Mouse (Mus musculus) intestine, embryonic 15.5 days (tissue): ENCODE measurements around the gene Creld2. TPM values are rescaled to one million over a fixed set of nuclear protein-coding genes. Genes with fewer than 3 reads are reported as not detected.

Experiments
- ATAC-seq: fragments of 200-750 bp; cut with Nextera tagmentation; 2 replicates; pipeline ENCODE4 v1.8.0; 2017; ENCODE audit warnings: moderate TSS enrichment, moderate library complexity
- H3K27ac ChIP-seq: fragments of 300-500 bp; sonication (generic); 2 replicates; pipeline ENCODE4 v1.5.1; 2015; ENCODE audit warnings: mild to moderate bottlenecking, inconsistent platforms
- H3K27me3 ChIP-seq: fragments of 300-500 bp; sonication (generic); replicated peaks from 2 replicates; pipeline ENCODE4 v1.6.1; 2015; ENCODE audit warnings: inconsistent platforms
- H3K36me3 ChIP-seq: fragments of 300-500 bp; sonication (generic); 2 replicates; pipeline ENCODE4 v1.6.1; 2015; ENCODE audit warnings: inconsistent platforms
- H3K4me1 ChIP-seq: fragments of 300-500 bp; sonication (generic); replicated peaks from 2 replicates; pipeline ENCODE4 v1.6.1; 2015; ENCODE audit warnings: inconsistent platforms
- H3K4me2 ChIP-seq: fragments of 300-500 bp; sonication (generic); replicated peaks from 2 replicates; pipeline ENCODE4 v1.6.1; 2015; ENCODE audit warnings: mild to moderate bottlenecking, inconsistent platforms
- H3K4me3 ChIP-seq: fragments of 300-500 bp; sonication (generic); replicated peaks from 2 replicates; pipeline ENCODE4 v1.5.1; 2015; ENCODE audit warnings: inconsistent platforms
- H3K9ac ChIP-seq: fragments of 300-500 bp; sonication (generic); 2 replicates; pipeline ENCODE4 v1.6.1; 2015; ENCODE audit warnings: inconsistent platforms
- H3K9me3 ChIP-seq: fragments of 300-500 bp; sonication (generic); 2 replicates; pipeline ENCODE4 v1.6.1; 2016; ENCODE audit warnings: inconsistent platforms
- WGBS: fragments of 180-500 bp; shearing (Covaris S2); methylation state at CpG from one replicate; pipeline ENCODE4 v1.1.7; 2015; 5-methylcytosine and 5-hydroxymethylcytosine counted together
- polyA plus RNA-seq: library from polyadenylated mRNA; unstranded; fragments of >200 nt; fragmentation: Nextera tagmentation; extraction: Ambion mirVana; gene quantifications from 2 replicates; pipeline ENCODE4 v1.2.1, GENCODE M21; 2015

The Creld2 gene
- polyA plus RNA-seq, 1 experiment from 2014 or later: 97.9 TPM

- no peak overlapping the region for H3K27ac ChIP-seq
- no peaks in the 10 kb centered on the region for H3K27me3 ChIP-seq
- H3K4me2 ChIP-seq: no peak overlapping the region
- H3K4me1 ChIP-seq: peaks cover 22% of the 10 kb centered on the region
- H3K9me3 ChIP-seq: no peaks in the 10 kb centered on the region
- 91% methylated on average over 7 of the region's 7 CpGs for WGBS
- ATAC-seq: no peak
- H3K4me3 ChIP-seq: no peak overlapping the region
- H3K9ac ChIP-seq: no peak overlapping the region
- H3K36me3 ChIP-seq: no peaks in the 10 kb centered on the region
These were observed 37.9 kb downstream of the Creld2 start for GRCm38 (mm10) chr15:88857361-88857760.

DNA sequence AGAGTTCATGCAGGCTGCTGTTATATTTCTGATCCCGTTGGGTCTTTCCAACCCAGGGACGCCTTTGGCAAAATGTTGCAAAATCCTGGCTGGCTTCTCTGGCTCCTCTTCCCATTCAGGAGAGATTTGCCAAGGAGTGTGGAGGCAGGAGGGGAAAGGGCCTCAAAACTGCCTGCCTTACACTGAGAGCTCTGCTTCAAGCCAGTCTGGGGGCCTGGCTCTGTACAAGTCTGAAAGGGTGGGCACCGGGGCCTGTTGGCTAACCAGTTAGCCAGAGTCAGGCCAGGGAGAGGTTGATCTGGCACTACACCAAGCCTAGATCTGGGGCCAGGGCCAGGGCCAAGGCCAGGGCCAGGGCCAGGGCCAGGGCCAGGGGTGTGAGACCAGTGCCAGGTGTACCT lies 38.7 kb downstream of the Creld2 start:
- Histone ChIP-seq H3K9me3 (no peaks in the 10 kb centered on the region), H3K4me3 (no peak overlapping the region), H3K4me2 (no peak overlapping the region), H3K27me3 (no peaks in the 10 kb centered on the region), H3K4me1 (peaks cover 21% of the 10 kb centered on the region), H3K36me3 (no peaks in the 10 kb centered on the region), H3K27ac (no peak overlapping the region), H3K9ac (no peak overlapping the region)
- no peak for ATAC-seq
- 86% methylated on average over 3 of the region's 3 CpGs for WGBS

DNA sequence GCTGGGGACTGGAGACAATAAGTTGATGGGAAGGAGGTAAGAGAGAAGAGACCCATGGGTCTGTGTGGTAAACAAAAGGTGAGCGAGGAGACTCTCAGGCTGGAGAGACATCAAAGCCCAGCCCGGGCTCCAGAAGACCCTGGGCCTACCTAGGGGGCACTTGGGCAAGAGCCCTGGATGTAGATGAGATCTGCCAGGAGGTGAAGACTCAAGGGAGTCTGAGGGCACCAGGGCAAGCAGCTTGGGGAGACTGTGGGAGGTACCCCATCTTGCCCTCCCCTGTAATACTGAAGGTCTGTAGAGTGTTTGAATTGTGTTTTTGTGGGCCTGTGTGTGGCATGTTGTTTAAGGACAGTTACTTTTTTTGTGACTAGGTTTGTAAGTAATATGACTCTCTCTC lies 39.3 kb downstream of the Creld2 start:
- 73% methylated on average over 2 of the region's 2 CpGs for WGBS

GRCm38 (mm10) chr15:88859206-88859970 lies 39.9 kb downstream of the Creld2 start:
- no peak overlapping the region for H3K27ac ChIP-seq
- WGBS: 69% methylated on average over 8 of the region's 8 CpGs
- H3K4me3 ChIP-seq: no peak overlapping the region
- H3K4me2 ChIP-seq: no peak overlapping the region
- H3K36me3 ChIP-seq: no peaks in the 10 kb centered on the region
- H3K9me3 ChIP-seq: no peaks in the 10 kb centered on the region
- no peak for ATAC-seq
- no peaks in the 10 kb centered on the region for H3K27me3 ChIP-seq
- peaks cover 20% of the 10 kb centered on the region for H3K4me1 ChIP-seq
- no peak overlapping the region for H3K9ac ChIP-seq

More for the DNA sequence above, 39.3 kb downstream of the Creld2 start:
- H3K9me3 ChIP-seq: no peaks in the 10 kb centered on the region
- H3K36me3 ChIP-seq: no peaks in the 10 kb centered on the region
- no peak overlapping the region for H3K4me3 ChIP-seq
- H3K4me2 ChIP-seq: no peak overlapping the region
- H3K27me3 ChIP-seq: no peaks in the 10 kb centered on the region
- ATAC-seq: no peak
- H3K9ac ChIP-seq: no peak overlapping the region
- H3K27ac ChIP-seq: no peak overlapping the region
- H3K4me1 ChIP-seq: peaks cover 21% of the 10 kb centered on the region

DNA sequence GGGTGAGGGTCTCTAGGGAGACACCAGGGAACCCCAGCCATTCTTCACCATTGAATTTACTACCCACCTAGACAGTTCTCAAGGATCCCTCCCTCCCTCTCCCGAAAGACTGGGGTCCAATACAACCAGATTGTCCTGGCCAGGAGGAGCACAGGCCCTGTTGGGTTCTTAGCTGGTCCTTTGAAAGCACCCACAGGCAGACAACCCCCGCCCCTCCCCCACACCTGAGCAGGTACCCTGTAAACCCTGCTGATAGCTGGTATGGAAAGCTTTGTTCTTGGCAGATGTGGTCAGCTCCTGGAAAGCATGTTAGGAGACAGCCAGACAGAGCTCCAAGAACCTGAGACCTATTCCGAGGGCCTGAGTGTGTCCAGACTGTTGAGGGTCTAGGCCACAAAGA lies 41.3 kb downstream of the Creld2 start:
- Histone ChIP-seq H3K9me3 (no peaks in the 10 kb centered on the region), H3K36me3 (peaks cover 11% of the 10 kb centered on the region), H3K4me2 (no peak overlapping the region), H3K4me3 (no peak overlapping the region), H3K9ac (no peak overlapping the region), H3K4me1 (peaks cover 19% of the 10 kb centered on the region), H3K27me3 (no peaks in the 10 kb centered on the region), H3K27ac (no peak overlapping the region)
- no peak for ATAC-seq
- WGBS: 92% methylated on average over 3 of the region's 3 CpGs

DNA sequence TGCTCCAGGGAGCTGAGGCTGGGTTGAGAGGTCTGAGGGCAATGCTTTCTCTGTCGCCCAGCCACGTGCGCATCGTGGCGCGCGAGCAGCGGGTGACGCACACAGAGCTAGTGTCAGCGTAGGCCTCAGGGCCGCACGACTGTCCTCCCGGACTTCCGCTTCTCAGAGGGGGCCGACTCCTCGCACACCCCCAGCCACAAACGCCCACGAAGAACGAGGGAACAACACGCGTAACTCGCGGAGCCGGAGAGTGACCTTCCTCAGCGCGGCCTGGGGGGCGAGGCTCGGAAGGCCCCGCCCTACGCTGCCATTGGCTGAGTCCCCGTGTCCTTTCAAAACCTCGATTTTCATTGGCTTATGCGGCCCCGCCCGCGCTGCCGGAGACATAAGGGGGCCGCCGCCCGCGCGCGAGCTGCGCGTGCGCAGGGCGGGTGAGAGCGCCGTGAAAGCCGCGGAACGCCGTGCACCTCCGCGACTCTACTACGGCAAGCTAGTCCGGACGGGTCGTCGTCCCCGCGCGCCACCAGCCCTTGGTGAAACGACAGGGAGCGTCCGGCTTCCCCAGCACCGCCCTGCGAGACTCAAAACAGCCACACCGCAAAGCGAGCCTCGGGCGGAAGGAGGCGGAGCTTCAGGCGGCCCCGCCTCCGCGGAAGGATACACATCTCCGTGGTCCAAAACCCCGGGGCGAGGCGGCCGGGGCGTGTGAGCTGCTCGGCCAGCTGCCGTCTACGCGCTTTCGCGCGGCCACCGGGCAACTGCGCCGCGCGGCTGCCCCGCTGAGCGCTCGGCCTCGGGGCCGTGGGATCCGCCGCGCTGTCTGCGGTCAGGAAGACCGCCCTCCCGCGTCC lies 42.6 kb downstream of the Creld2 start, which contains the start of gene Pim3:
Pim3 (plus strand) TSS at position 415 of the 851 bp plus-strand sequence.
- WGBS: under 1% methylated on average over 107 of the region's 107 CpGs
- Histone ChIP-seq H3K4me1 (peaks cover 31% of the 10 kb centered on the region), H3K9me3 (no peaks in the 10 kb centered on the region), H3K9ac (peak within 1 kb of the TSS; percentile 93), H3K36me3 (peaks cover 11% of the 10 kb centered on the region), H3K4me3 (peak within 1 kb of the TSS; percentile 92), H3K4me2 (peak within 1 kb of the TSS; percentile 91), H3K27ac (peak within 1 kb of the TSS; percentile 98), H3K27me3 (no peaks in the 10 kb centered on the region)
- peak; percentile 89 for ATAC-seq

- Histone ChIP-seq H3K27ac (peak overlapping the region; percentile 98), H3K4me3 (peak overlapping the region; percentile 92), H3K9me3 (no peaks in the 10 kb centered on the region), H3K4me2 (peak overlapping the region; percentile 91), H3K27me3 (no peaks in the 10 kb centered on the region), H3K36me3 (peaks cover 11% of the 10 kb centered on the region), H3K4me1 (peaks cover 41% of the 10 kb centered on the region), H3K9ac (peak overlapping the region; percentile 93)
- WGBS: under 1% methylated on average over 98 of the region's 98 CpGs
- ATAC-seq: peak; percentile 4; the same call in 1 of the 2 replicates
These were observed 43.6 kb downstream of the Creld2 start for GRCm38 (mm10) chr15:88862881-88863694.

DNA sequence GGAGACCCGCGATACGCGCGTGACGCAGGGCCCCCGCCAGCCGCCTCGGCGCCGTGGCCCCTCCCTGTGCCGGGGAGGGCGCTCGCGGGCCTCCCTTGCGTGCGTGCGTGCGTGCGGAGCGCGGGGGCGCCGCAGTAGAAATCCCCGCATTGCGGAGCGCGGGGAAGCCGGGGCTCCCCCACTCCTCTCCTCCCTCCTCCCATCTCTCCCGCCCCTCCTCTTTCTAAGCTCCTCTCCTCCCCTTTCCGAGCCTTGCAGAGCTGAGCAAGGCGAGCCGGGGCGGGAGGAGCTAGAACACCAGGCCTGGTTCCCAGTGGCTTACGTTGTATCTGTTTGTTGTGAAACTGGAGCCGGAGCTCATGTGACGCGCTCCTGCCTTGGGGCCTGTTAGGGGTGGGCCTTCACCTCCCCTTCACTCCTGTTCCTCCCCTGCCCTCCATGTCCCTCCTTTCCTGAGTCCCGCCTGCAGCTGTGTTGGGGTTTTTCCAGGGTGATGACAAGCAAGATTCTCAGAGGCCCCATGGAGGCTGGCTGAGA lies 44.3 kb downstream of the Creld2 start:
- peak overlapping the region; percentile 91 for H3K4me2 ChIP-seq
- ATAC-seq: peak; percentile 79
- no peaks in the 10 kb centered on the region for H3K27me3 ChIP-seq
- 1% methylated on average over 19 of the region's 39 CpGs for WGBS
- H3K4me3 ChIP-seq: peak overlapping the region; percentile 92
- peak overlapping the region; percentile 98 for H3K27ac ChIP-seq
- no peaks in the 10 kb centered on the region for H3K9me3 ChIP-seq
- peak overlapping the region; percentile 93 for H3K9ac ChIP-seq
- H3K4me1 ChIP-seq: peaks cover 44% of the 10 kb centered on the region
- H3K36me3 ChIP-seq: peaks cover 11% of the 10 kb centered on the region

- peak overlapping the region; percentile 98 for H3K27ac ChIP-seq
- H3K4me2 ChIP-seq: peak overlapping the region; percentile 91
- no peaks in the 10 kb centered on the region for H3K27me3 ChIP-seq
- H3K4me3 ChIP-seq: peak overlapping the region; percentile 92
- peak overlapping the region; percentile 93 for H3K9ac ChIP-seq
- peaks cover 11% of the 10 kb centered on the region for H3K36me3 ChIP-seq
- WGBS: 27% methylated on average over 22 of the region's 22 CpGs
- H3K4me1 ChIP-seq: peaks cover 44% of the 10 kb centered on the region
- H3K9me3 ChIP-seq: no peaks in the 10 kb centered on the region
- peak; percentile 2; the same call in 1 of the 2 replicates for ATAC-seq
These were observed 45.0 kb downstream of the Creld2 start for GRCm38 (mm10) chr15:88864270-88865030.

DNA sequence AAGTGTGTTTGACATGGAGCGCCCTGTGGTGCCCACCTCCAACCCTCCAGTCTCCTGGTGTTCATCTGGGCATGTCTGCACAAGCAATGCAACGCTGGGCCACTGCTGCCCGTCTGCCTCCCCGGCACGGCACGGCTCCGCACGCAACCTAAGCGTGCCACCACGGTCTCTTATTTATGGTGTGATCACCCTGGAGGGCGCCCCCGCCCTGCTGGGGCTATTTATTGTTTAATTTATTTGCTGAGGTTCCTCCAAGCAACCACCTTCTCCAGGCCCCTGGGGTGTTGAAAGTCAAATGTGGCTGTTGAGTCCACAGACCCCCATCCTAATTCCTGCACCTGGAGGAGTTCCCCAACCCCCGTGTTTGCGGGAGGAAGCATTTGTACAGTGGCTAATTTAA lies 45.6 kb downstream of the Creld2 start:
- no peaks in the 10 kb centered on the region for H3K9me3 ChIP-seq
- H3K4me2 ChIP-seq: peak overlapping the region; percentile 91
- peaks cover 44% of the 10 kb centered on the region for H3K4me1 ChIP-seq
- peak overlapping the region; percentile 98; the same call in 1 of the 2 replicates for H3K27ac ChIP-seq
- H3K4me3 ChIP-seq: peak overlapping the region; percentile 92
- peak overlapping the region; percentile 93 for H3K9ac ChIP-seq
- H3K36me3 ChIP-seq: peaks cover 11% of the 10 kb centered on the region
- no peak for ATAC-seq
- no peaks in the 10 kb centered on the region for H3K27me3 ChIP-seq
- WGBS: 72% methylated on average over 14 of the region's 14 CpGs
